Mouse (Mus musculus): ENCODE measurements around the gene Adcy9. TPM values are rescaled to one million over a fixed set of nuclear protein-coding genes. Genes with fewer than 3 reads are reported as not detected.
"Not testable (repeated sequence)": the region's sequence is repeated elsewhere in the genome, so short reads cannot be mapped to it uniquely, and the experiment has no call there.

Adcy9 gene
- polyA plus RNA-seq, 1 experiment from 2014 or later, result 2.8 TPM

DNA sequence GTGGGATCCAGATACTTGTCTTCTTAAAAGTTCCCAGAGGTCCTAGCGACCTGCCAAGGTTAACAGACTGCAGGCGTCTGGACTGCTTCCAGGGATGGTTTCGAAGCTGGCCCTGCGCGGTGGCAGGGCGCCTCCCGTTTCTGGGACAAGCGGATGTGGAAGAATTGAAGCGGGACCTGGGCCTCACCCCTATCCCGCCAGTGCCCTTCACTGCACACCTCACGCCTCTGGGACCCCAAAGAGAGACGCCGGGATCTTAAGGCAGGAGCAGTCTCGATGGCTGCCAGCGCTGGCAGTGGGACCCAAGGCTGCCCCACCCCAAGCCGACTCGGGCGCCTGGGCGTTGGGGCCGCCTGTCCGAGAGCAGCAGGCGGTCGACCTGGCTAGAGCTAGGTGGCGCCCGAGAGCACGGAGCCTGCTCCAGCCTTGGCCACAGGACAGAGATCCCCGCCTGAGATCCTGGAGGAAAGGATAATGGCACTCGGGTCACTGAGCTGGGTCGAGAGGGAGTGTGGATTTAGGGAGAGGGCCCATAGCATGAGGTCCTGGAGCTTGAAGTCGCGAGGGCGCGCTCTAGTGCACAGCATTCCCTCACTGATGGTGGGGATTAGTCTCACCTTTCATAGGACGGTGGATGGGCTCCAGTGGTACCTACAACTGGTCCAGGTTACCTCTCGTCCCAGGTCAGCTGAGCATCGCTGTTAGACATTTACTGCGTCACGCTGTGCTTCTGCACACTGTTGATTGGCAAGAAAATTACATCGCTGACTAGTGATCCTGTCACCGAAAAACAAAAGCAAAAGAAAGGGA, 152.2 kb downstream of the Adcy9 start:
- peaks cover 9% of the 10 kb centered on the region for H3K4me1 ChIP-seq
- H3K27me3 ChIP-seq, result 0 out of 2 replicates have a peak, but pooled peaks cover 3% of the 10 kb centered on the region
- no peaks in the 10 kb centered on the region for H3K36me3 ChIP-seq
- peak overlapping the region; percentile 59 for H3K9ac ChIP-seq
- peak overlapping the region; percentile 35 for H3K4me3 ChIP-seq
- no peaks in the 10 kb centered on the region for H3K9me3 ChIP-seq (replicated peaks)
- no peak overlapping the region for H3K27ac ChIP-seq
- ATAC-seq (ENCODE audit: low FRiP score), result peak; percentile 87
- H3K4me2 ChIP-seq (replicated peaks), result peak overlapping the region; percentile 67
- WGBS, result 10% methylated on average over 40 of the region's 40 CpGs

DNA sequence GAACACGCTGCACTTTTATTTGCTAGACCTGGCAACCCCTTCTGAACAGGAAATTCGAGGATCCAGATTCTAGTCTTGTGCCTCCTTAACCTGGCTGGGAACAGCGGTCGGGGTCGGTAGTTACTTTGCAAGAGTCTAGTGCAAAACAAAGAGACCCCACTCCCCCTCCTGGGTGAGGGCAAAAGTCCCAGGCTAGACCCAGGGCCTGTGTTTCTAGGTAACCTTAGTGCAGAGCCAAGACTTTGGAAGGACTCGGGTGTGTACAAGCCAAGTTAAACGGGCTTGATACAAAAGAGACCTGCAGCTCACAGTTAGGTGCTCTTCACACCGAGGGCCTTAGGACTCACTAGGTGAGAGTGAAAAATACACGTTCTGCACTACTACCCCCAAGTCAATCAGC, 152.8 kb downstream of the Adcy9 start:
- H3K9me3 ChIP-seq (replicated peaks), result no peaks in the 10 kb centered on the region
- peak overlapping the region; percentile 35; the same call in 1 of the 2 replicates for H3K4me3 ChIP-seq
- H3K4me2 ChIP-seq (replicated peaks), result peak overlapping the region; percentile 67
- ATAC-seq (ENCODE audit: low FRiP score), result peak; percentile 46
- no peak overlapping the region for H3K9ac ChIP-seq
- no peak overlapping the region for H3K27ac ChIP-seq
- H3K4me1 ChIP-seq, result peaks cover 9% of the 10 kb centered on the region
- H3K36me3 ChIP-seq, result no peaks in the 10 kb centered on the region
- H3K27me3 ChIP-seq, result 0 out of 2 replicates have a peak, but pooled peaks cover 3% of the 10 kb centered on the region
- 60% methylated on average over 9 of the region's 9 CpGs for WGBS

DNA sequence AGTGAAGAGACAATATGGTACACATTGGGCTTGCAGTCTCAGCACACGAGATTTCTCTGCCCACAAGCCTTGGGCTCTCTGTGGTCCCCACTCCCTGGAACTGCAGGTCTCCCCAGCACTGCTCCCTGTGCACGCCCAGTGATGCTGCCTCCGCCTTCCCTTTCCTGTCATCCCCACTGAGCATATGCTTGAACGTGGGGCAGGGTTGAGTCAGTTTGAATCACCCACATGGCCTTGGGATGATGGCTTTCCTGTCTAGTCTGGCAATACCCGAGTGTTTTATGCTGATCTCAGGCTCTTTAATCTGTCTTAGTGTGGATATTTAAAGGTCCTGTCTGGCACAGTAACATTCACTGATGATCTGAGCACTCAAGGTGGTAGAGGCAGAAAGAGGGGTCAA, 154.9 kb downstream of the Adcy9 start:
- Histone ChIP-seq H3K9me3 (replicated peaks) (no peaks in the 10 kb centered on the region), H3K27ac (no peak overlapping the region), H3K4me1 (peaks cover 9% of the 10 kb centered on the region), H3K4me2 (replicated peaks) (no peak overlapping the region), H3K4me3 (no peak overlapping the region), H3K36me3 (no peaks in the 10 kb centered on the region), H3K27me3 (0 out of 2 replicates have a peak, but pooled peaks cover 3% of the 10 kb centered on the region), H3K9ac (no peak overlapping the region)
- 68% methylated on average over 5 of the region's 5 CpGs for WGBS
- ATAC-seq (ENCODE audit: low FRiP score), result no peak

DNA sequence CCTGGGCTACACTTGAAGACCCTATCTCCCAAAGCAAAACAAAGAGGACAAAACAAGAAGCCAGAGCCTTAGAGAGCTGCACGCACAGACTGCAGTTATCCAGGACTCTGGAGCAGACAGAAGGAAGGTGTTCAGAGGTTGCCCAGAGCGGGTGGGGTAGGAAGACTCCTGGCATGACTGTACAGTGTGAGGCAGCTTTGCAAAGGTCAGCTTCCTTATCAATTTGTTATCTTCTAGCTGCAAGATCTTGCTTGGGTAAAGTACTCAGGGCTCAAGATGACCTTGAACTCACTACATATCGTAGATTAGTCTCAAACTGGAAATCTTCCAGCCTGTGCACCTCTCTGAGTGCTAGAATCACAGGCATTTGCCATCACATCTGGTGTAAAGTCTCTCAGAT, 156.8 kb downstream of the Adcy9 start:
- H3K4me2 ChIP-seq (replicated peaks), result no peak overlapping the region
- H3K4me3 ChIP-seq, result no peak overlapping the region
- H3K4me1 ChIP-seq, result peaks cover 9% of the 10 kb centered on the region
- 0 out of 2 replicates have a peak, but pooled peaks cover 3% of the 10 kb centered on the region for H3K27me3 ChIP-seq
- no peaks in the 10 kb centered on the region for H3K36me3 ChIP-seq
- H3K27ac ChIP-seq, result no peak overlapping the region
- no peak for ATAC-seq (ENCODE audit: low FRiP score)
- WGBS, result 92% methylated on average over 3 of the region's 3 CpGs
- H3K9me3 ChIP-seq (replicated peaks), result no peaks in the 10 kb centered on the region
- no peak overlapping the region for H3K9ac ChIP-seq

DNA sequence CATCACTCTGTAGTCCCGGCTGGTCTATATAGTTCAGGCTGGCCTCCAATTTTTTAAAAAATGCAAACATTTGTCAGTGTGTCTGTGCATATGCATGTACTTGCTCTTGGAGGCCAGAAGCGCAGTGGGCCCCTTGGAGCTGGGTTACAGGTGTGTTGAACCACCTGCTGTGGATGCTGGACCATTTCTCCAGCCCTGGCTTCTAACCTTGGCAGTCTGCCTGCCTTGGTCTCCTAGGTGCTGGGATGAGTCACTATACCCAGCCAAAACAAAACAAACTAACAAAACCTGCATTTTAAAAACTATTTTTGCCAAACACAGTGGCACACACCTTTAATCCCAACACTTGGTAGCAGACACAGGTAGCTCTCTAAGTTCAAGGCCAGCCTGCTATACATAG, 162.8 kb downstream of the Adcy9 start:
- Histone ChIP-seq H3K4me1 (no peaks in the 10 kb centered on the region), H3K36me3 (no peaks in the 10 kb centered on the region), H3K9ac (no peak overlapping the region), H3K4me2 (replicated peaks) (no peak overlapping the region), H3K9me3 (replicated peaks) (no peaks in the 10 kb centered on the region), H3K27ac (no peak overlapping the region), H3K4me3 (no peak overlapping the region), H3K27me3 (no peaks in the 10 kb centered on the region)
- 90% methylated on average over 2 of the region's 2 CpGs for WGBS
- ATAC-seq (ENCODE audit: low FRiP score), result no peak

DNA sequence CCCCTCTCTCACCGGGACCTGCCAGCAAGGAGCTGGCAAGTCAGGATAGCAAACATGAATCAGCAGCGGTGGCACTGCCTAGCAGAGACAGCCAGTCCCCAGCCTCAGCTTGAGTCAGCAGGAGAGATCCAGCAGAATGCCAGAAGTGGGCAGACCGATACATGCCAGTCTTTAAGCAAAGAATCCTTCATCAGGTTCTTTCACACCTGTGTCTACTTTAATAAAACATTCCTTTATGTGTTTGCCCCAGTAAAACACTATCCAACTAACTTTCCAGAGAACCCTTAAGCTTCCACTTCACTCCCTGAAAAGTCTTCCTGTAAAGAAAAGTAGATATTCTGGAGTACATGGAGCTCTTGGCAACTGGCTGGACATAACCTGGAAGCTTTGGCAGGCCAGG, 171.5 kb downstream of the Adcy9 start:
- Histone ChIP-seq H3K36me3 (no peaks in the 10 kb centered on the region), H3K27me3 (no peaks in the 10 kb centered on the region), H3K27ac (no peak overlapping the region), H3K9me3 (replicated peaks) (peaks cover 11% of the 10 kb centered on the region; the same call in 1 of the 2 replicates), H3K4me2 (replicated peaks) (no peak overlapping the region), H3K4me1 (no peaks in the 10 kb centered on the region), H3K4me3 (no peak overlapping the region), H3K9ac (no peak overlapping the region)
- WGBS, result 90% methylated on average over 3 of the region's 3 CpGs
- ATAC-seq (ENCODE audit: low FRiP score), result no peak

DNA sequence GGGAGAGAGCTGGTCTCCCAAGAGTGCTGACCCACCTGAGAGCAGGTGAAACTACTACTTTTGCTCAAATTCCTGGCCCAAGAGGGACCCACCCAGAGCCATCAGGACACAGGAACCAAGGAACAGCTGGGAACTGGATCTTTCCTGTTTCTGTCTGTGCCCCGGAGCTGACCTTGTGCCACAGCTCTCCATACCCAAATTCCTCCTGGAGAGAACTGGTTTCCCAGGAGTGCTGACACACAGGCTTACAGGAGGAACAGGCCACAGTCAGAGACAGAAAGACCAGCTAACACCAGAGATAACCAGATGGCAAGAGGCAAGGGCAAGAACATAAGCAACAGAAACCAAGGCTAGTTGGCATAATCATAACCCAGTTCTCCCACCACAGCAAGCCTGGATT, 175.1 kb downstream of the Adcy9 start:
- H3K9me3 ChIP-seq (replicated peaks); H3K27me3 ChIP-seq; H3K4me3 ChIP-seq; H3K9ac ChIP-seq; H3K4me1 ChIP-seq; ATAC-seq (ENCODE audit: low FRiP score); H3K4me2 ChIP-seq (replicated peaks); H3K36me3 ChIP-seq; H3K27ac ChIP-seq: not testable (repeated sequence)
- 100% methylated on average over 1 of the region's 1 CpGs for WGBS

Other genes with a start within 250 kb of the Adcy9 start
- 40.8 and 45.7 TPM in 2 replicates for gene Crebbp, start 206.5 kb downstream of the Adcy9 start, polyA plus RNA-seq (2016; fragmentation: Nextera tagmentation; extraction: Ambion mirVana)
- 25.8 and 36.5 TPM in 2 replicates for gene Srl, start 121.3 kb upstream of the Adcy9 start, polyA plus RNA-seq (2016; fragmentation: Nextera tagmentation; extraction: Ambion mirVana)
- 13.1 and 13.8 TPM in 2 replicates for gene Tfap4, start 139.4 kb upstream of the Adcy9 start, polyA plus RNA-seq (2016; fragmentation: Nextera tagmentation; extraction: Ambion mirVana)
- 34.0 and 34.3 TPM in 2 replicates for gene Glis2, start 174.2 kb upstream of the Adcy9 start, polyA plus RNA-seq (2016; fragmentation: Nextera tagmentation; extraction: Ambion mirVana)
- gene Pam16, start 204.5 kb upstream of the Adcy9 start, polyA plus RNA-seq (2016; fragmentation: Nextera tagmentation; extraction: Ambion mirVana), result 112 and 119 TPM in 2 replicates
- gene Vasn, start 219.4 kb upstream of the Adcy9 start, polyA plus RNA-seq (2016; fragmentation: Nextera tagmentation; extraction: Ambion mirVana), result 16.3 and 18.0 TPM in 2 replicates
- gene Dnaja3, start 219.5 kb upstream of the Adcy9 start, polyA plus RNA-seq (2016; fragmentation: Nextera tagmentation; extraction: Ambion mirVana), result 56.2 and 56.9 TPM in 2 replicates